Mouse (Mus musculus) T-helper 1 cell (primary cell): Measurements from ENCODE around the gene Slc1a5.

Experiments used
- in situ Hi-C: fragments of 300-600 bp; cut with MboI, MseI; formaldehyde crosslinking; loops from one replicate; pipeline ENCODE4 v1.15.1; 2025; ENCODE audit warnings: high pct_unique_total_duplicates

The Slc1a5 gene

GRCm38 (mm10) chr7:16782555-16783125 lies 1.5 kb downstream of the Slc1a5 start:
- in situ Hi-C loops, result no loop called here

- in situ Hi-C loops, result no loop called here
Observed at GRCm38 (mm10) chr7:16783224-16783688, 2.1 kb downstream of the Slc1a5 start.

- in situ Hi-C loops, result no loop called here
Observed at GRCm38 (mm10) chr7:16783758-16784415, 2.7 kb downstream of the Slc1a5 start.

- in situ Hi-C loops, result no loop called here
Observed at GRCm38 (mm10) chr7:16784498-16784976, 3.4 kb downstream of the Slc1a5 start.

DNA sequence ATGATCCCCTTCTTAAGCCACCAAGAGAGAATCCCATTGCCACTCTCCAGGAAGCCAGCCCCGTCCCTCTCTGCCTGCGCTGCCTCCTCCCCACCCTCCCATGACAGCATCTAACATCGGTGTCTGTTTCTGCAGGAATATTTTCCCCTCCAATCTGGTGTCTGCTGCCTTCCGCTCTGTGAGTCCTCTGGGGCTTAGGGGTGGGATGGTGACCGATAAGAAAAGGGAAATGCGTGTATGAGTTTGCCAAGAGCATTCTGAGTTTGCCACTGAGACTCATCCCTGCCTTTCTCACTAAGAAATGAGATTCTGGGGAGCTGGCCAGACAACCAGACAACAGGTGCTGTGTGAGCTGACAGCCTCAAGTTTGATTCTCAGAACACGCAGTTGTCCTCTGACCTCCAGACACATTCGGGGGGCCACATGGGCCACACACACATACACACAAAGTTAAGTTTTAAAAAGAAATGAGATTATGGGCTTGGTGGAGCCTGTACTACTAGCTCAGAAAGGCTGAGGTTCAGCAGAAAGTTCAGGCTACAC lies 4.5 kb downstream of the Slc1a5 start:
- in situ Hi-C loops, result no loop called here

GRCm38 (mm10) chr7:16792316-16792715 lies 11.2 kb downstream of the Slc1a5 start:
- in situ Hi-C loops, result no loop called here

GRCm38 (mm10) chr7:16793010-16793725 lies 12.0 kb downstream of the Slc1a5 start:
- in situ Hi-C loops, result no loop called here

- in situ Hi-C loops, result no loop called here
Observed at GRCm38 (mm10) chr7:16794886-16795285, 13.7 kb downstream of the Slc1a5 start.

GRCm38 (mm10) chr7:16804409-16805028 lies 23.4 kb downstream of the Slc1a5 start:
- in situ Hi-C loops, result loop anchor here (5.0 kb wide), 2 partner anchors 57 to 103 kb away; partner anchors contain the start of gene Ptgir

DNA sequence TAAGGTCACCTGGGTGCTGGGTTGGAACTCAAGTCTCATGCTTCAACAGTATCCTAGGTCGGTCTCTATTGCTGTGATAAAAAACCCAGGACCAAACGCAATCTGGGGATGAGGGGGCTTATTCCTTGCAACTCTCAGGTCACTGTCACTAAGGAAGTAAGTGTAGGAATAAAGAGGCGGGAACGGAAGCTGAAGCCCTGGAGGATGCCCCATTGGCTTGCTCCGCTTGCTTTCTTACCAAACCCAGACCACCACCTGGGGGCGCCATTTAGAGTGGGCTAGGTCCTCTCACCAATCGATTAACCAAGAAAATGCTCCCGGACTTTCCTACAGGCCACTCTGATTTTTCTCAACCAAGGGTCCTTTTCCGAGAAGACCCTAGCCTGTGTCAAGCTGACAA lies 26.8 kb downstream of the Slc1a5 start:
- in situ Hi-C loops, result loop anchor here (5.0 kb wide), 1 partner anchor 61 kb away; no protein-coding TSS in a partner anchor

DNA sequence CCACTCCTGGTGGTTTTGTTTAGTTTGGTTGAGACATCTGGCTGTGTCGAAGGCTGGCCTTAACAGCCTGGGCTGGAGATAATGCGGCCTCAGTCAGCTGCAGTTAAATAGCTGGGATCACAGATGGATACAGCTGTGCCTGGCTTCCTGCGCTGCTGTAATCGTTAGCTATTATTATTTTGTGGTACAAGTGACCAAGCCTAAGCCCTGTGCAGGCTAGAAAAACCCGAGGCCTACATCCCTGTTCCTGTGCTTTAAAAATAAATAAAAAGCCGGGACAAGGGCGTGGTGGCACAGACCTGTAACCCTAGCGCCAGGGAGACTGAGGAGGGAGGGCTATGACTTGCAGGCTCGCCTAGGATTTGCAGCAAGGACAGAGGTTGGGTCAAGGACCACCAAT lies 27.5 kb downstream of the Slc1a5 start:
- in situ Hi-C loops, result loop anchor here (5.0 kb wide), 1 partner anchor 61 kb away; no protein-coding TSS in a partner anchor

- in situ Hi-C loops, result loop anchor here (5.0 kb wide), 1 partner anchor 62 kb away; no protein-coding TSS in a partner anchor
Observed at GRCm38 (mm10) chr7:16809739-16810138, 28.6 kb downstream of the Slc1a5 start.

GRCm38 (mm10) chr7:16810399-16810919 lies 29.3 kb downstream of the Slc1a5 start:
- in situ Hi-C loops, result no loop called here

- in situ Hi-C loops, result no loop called here
Observed at GRCm38 (mm10) chr7:16810920-16811648, 29.9 kb downstream of the Slc1a5 start.

GRCm38 (mm10) chr7:16811649-16812070 lies 30.5 kb downstream of the Slc1a5 start:
- in situ Hi-C loops, result no loop called here

- in situ Hi-C loops, result no loop called here
Observed at GRCm38 (mm10) chr7:16812505-16812904, 31.4 kb downstream of the Slc1a5 start.

DNA sequence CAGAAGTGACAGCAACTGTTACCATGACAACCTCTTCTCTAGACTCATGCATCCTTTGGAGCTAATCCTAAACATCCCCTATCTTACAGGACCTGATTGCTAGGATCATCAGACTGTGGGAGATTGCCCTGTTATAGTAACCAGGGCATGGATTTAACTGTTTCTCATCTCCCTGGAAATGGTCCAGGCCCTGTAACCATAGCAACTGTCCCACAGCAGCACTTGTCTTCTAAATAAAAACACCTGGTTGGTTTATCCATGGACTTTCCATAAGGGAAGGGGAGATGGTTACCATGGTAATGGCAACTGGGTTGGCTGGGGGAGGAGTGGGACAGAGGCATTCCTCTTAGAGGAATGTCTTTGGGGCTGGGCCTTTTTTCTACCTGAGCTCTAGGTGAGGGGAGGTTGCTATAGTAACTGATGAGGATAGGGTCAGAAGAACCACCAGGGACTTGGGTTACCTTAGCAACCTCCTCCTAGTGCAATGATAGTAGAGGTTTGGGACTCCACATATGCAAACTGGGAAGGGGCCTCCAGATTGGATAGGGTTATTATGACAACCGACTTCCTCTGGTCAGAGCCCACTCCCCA lies 34.3 kb downstream of the Slc1a5 start, which contains the start of gene Strn4:
Gene Strn4, plus strand, starts transcription at position 539 of the 591 bp plus-strand sequence.
- in situ Hi-C loops, result no loop called here

DNA sequence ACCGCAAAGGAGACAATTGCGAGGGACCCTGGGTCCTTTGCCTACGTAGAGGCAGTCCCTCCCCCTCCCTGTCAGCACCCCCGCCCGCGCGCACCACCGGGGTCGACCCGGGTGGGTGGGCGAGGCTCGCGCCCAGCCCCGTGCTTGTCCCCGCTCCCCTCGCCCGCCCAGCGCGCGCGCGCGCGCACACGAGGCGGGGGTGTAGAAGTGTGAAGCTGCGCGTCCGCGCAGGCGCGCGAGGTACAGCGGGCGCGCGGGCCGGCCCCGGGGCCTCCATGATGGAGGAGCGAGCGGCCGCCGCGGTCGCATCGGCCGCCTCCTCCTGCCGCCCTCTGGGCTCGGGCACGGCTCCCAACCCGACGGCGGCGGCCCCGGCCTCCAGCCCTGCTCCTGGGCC lies 34.9 kb downstream of the Slc1a5 start:
- in situ Hi-C loops, result no loop called here

- in situ Hi-C loops, result no loop called here
Observed at GRCm38 (mm10) chr7:16816475-16817122, 35.5 kb downstream of the Slc1a5 start, which contains the start of gene Fkrp. Fkrp (minus strand) TSS chr7:16816732.
